Mouse (Mus musculus): ENCODE data around the gene Tnpo2.
A peak's percentile ranks its signal among the peaks of the same experiment; 100 is the strongest.
"Not testable (repeated sequence)": the region's sequence is repeated elsewhere in the genome, so short reads cannot be mapped to it uniquely, and the experiment has no call there.

Gene Tnpo2

DNA sequence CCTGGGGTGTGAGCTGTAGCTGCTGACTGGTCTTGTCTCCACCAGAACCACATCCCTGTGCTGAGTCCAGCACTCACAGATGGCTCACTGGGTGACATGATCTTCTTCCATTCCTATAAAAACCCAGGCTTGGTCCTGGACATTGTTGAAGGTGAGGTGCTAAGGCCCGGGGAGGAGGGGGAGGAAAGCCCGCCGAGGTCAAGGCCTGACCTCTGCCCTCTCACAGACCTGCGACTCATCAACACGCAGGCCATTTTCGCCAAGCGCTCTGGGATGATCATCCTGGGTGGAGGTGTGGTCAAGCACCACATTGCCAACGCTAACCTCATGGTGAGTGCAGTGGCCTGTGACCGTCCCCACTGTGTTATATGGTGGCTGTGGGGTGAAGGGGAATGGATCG lies 37.5 kb downstream of the Tnpo2 start:
- DNase-seq = peak; percentile 91

- DNase-seq = no peak
Observed at GRCm38 (mm10) chr8:85074617-85075016, 37.9 kb downstream of the Tnpo2 start.

- DNase-seq = peak; percentile 92
Observed at GRCm38 (mm10) chr8:85076001-85076400, 39.3 kb downstream of the Tnpo2 start.

DNA sequence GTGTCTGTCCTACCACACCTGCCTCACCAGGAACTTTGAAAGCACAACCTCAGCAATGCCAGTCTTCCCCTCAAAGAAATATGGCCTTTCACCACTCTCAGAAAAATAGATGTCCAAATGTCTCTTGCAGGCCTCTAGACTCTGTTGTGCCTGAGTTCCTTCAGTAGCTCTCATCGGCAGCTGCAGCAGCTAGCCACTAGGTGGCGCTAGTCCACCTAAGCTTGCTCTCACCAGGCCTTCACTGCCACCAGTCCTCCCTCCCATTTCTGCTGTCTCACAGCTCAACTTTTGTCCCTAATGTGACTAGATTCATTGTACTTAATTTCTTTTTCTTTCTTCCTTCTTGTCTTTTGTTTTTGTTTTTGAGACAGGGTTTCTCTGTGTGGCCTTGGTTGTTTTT lies 40.3 kb downstream of the Tnpo2 start:
- peak; percentile 95 for DNase-seq

DNA sequence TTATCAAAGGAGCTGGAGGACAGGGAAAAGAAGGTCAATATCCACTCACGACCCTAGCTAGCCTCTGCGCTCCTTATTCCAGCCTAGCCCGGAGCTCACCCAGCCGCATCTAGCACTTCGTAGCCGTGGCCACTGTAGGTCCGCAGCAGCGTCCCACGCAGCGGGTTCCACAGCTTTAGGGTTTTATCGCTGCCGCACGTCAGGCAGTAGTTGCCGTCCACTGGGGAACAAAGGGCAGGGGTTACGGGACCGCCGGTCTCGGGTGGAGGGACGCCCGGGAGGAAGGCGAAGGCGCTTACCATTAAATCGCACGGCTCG lies 43.5 kb downstream of the Tnpo2 start:
- peak; percentile 94 for DNase-seq

DNA sequence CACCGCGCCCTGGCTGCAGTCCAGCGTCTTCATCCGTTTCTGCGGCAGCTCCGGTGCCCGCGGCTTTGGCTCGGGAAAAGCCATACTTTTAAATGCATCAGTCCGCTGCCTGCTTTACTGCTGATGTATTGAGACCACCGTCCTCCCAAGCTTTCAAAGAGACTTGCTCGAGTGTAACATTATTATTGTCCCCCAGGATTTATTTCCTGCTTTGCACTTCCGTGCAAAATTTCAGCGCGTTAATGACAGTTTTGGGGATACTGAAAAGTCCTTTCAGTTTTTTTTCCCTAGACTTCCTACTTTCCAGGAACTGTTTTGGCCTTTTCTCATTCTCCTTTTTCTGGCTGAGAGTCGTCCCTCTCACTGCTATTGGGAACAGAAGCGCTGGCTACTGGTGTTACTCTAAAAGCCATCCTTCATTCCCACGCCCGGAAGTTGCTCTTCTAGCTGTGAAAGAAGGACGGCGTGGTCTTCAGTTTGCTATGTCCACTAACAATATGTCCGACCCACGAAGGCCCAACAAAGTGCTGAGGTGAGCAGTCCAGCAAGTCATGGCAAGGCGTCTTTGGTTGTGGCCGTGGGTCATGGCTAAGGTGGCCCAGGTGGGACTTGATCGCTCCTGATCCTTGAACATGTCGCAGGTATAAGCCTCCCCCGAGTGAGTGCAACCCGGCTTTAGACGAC lies 44.0 kb downstream of the Tnpo2 start, which contains the start of gene Wdr83os:
Wdr83os (plus strand) TSS at position 209 of the 684 bp plus-strand sequence.
- no peak for DNase-seq

DNA sequence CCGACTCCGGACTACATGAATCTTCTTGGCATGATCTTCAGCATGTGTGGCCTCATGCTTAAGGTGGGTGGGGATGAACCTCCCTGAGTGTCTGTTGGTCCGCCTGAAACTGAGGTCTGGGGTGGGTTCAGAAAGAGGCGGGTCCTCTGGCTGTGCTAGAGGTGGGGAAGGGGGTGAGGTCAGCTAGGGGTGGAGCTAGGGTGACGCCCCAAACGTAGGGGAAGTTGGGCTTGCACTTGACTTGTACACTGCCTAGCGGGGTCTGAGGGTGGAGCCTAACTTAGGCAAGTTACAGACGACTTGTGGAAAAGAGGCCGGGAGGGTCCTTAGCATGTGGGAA lies 44.5 kb downstream of the Tnpo2 start, which contains the start of gene Wdr83:
Wdr83 (minus strand) TSS at position 91 of the 340 bp plus-strand sequence.
- DNase-seq = peak; percentile 97

DNA sequence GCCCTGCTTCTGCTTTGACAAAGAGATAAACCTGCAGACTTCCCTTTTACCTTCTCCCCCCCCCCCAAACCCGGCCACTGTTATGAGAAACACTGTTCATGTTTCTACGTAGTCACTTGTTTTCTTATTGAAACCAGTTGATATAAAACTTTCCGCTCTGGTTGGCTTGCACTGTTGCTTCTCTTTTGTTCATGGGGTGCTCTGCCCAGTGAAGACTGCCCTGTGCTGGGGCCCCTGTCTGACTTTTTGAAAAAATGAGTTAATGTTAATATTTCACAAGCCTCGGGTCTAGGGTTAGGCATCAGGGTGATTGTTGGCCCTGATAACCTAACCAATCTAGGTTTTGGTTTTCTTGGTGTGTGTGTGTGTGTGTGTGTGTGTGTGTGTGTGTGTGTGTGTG lies 45.5 kb downstream of the Tnpo2 start:
- DNase-seq = not testable (repeated sequence)

DNA sequence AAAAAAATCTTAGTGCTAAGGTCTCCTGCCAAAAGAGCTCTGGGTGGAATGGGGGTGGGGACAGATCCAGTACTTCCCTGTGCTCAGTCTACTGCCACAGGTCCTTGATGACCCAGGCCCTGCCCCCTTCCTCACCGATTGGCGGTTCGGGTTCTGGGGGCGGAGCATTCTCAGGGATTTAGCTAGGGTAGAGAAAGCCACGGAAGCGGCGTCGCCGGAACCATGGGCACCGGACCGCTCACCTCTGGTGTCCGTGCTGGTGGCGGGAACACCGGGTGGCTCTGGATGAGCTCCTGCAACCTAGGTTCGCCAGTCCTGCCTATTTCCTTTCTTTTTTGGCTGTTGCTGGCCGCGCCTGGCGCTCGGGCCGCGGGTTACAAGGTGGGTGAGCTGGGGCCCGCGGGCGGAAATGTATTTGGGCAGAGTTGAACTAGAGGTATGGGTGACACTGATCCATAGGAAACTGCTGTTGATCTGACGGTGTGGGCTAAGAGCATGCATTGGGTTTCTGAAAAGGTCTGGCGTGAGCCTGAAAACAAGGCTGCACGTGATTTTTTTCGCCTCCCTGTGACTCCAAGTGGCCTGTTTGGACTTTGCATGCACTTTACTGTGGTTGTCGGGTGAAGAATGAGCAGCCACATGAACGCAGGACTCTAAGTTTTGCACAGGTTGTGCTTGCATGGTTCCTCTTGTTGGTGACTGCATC lies 46.5 kb downstream of the Tnpo2 start, which contains the start of gene Man2b1:
Man2b1 (plus strand) TSS at position 163 of the 706 bp plus-strand sequence.
- peak; percentile 100 for DNase-seq

DNA sequence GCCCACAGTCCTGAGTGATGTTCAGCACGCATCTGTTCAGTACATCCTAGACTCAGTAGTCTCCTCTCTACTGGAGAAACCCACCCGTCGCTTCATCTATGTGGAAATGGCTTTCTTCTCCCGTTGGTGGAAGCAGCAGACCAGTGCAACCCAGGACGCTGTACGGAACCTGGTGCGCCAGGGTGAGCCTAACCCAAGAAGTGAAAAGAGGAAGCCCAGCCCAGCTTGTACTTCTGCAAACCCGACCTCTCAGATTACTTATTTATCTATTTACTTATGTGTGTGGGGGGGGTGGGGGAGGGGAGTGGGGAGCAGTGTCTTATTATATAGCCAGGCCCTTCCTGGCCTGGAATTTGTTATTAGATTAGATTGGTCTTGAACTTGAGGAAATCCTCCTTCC lies 47.9 kb downstream of the Tnpo2 start:
- peak; percentile 91 for DNase-seq

- DNase-seq = no peak
Observed at GRCm38 (mm10) chr8:85086238-85086637, 49.5 kb downstream of the Tnpo2 start.

DNA sequence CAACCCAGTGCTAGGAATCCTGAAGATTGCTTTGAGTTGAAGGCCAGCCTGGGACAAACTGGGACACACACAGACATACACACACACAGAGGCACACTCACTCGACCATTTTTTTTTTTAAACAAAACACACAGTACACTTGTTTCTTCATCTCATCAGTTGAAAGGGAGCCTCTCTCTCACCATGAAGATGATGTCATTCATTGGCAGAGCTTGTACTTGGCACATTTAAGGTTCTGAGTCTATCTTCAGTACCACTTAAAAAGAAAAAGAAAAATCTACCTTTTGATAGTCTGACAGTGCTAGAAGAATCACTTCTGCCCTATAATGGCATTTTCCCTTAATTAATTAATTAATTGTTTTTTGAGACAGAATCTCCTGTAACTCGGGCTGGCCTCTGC lies 52.1 kb downstream of the Tnpo2 start:
- no peak for DNase-seq

GRCm38 (mm10) chr8:85090856-85091255 lies 54.1 kb downstream of the Tnpo2 start:
- DNase-seq = peak; percentile 58

GRCm38 (mm10) chr8:85091526-85092090 lies 54.9 kb downstream of the Tnpo2 start:
- DNase-seq = peak; percentile 85

GRCm38 (mm10) chr8:85095051-85095450 lies 58.3 kb downstream of the Tnpo2 start:
- no peak for DNase-seq

- DNase-seq = peak; percentile 88
Observed at GRCm38 (mm10) chr8:85095566-85095965, 58.9 kb downstream of the Tnpo2 start.

- peak; percentile 87 for DNase-seq
Observed at GRCm38 (mm10) chr8:85096196-85096595, 59.5 kb downstream of the Tnpo2 start.

GRCm38 (mm10) chr8:85096850-85097249 lies 60.1 kb downstream of the Tnpo2 start:
- peak; percentile 82 for DNase-seq

GRCm38 (mm10) chr8:85100076-85100665 lies 63.5 kb downstream of the Tnpo2 start:
- DNase-seq = peak; percentile 71
